Mouse (Mus musculus) kidney, adult 9 months (tissue): ENCODE measurements around the gene Gm49369.
"Not testable (repeated sequence)": the region's sequence is repeated elsewhere in the genome, so short reads cannot be mapped to it uniquely, and the experiment has no call there.

Experiments used
- DNase-seq: peaks from one replicate; pipeline ENCODE4 v3.0.0; 2022

Gm49369 gene

DNA sequence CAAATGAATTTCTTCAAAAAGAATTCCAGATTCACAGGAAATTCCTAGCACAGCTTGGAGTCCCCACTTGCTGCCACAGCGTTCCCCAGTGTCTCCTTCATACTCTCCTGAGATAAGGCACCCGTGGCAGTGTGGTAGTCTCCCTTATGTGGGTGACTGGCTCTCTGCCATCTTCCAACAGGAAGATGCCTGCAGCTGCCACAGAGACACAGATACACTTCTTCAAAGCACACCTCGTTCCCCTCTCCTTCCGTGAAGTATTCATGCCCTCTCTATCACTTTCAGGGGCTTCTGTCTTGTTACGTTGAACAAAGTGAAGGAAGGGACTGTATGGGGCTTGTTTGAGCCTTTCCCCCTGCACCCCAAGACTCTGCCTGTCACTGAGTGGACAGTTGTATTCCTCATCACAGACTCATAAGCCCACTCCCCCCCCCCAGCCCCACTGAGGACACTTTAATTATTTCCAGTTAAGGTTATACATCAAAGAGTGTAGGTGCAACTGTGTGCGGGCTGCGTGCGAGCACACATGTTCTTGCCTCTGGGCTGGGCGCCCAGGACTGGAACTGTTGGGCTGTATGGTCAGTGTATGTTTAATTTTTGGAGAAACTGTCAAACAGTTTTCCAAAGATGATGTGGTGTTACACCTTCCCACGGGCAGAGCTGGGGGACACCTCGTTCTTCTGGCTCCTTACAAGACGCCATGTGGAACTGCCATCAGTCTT is 58.9 kb downstream of the Gm49369 start:
- no peak for DNase-seq

DNA sequence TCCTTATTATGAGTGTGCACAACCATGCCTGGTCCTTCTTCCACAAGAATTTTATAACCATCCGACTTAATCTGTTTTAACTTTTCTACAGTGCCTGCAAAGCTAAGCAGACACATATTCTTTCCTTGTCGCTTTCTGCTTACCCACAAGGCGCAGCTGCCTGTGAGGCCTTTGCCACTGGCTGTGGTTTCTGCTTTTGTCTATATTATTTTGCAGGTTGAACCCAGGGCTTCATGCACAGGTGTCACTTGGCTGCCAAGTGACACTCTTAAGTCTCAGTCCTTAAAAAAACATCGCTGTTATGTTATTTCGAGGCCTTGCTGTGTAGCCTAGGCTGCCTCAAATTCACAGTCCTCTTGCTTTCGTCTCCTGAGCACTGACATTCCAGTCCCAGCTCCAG is 59.8 kb downstream of the Gm49369 start:
- no peak for DNase-seq

DNA sequence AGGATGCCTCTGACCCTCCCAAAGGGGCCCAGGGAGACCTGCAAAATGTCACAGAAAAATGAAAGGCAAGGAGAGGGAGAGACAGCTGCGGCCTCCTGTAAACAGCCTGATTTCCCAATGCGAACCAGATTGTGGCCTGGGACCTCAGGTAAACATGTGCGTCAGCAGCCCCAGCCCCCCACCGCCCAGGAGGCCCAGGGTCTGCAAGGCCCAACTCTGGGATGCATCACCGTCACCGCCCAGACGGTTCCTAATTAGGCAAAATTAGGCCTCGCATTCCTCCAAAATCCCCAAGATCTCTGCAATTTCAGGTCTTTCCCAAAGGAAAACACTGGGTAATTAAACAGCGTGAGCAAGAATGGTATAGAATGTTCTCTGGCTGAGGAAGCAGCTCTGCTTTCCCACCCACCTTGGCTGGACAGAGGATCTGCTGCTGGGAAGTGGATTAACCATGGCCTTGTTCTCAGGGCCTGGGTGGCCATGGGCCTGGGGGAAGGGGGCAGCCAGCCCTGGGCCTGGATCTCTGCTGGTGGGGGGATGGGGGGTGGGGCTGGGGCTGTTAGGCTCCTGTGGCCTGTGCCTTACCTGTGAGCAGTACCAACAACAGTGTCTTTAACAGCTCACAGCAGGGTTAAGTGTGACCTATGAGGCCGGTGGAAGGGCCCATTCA is 60.7 kb downstream of the Gm49369 start:
- DNase-seq: not testable (repeated sequence)
